Mouse (Mus musculus): ENCODE data around the gene Fam163a. TPM values are rescaled to one million over a fixed set of nuclear protein-coding genes. Genes with fewer than 3 reads are reported as not detected.

Fam163a gene
- polyA plus RNA-seq, 1 experiment = 0.23 TPM

GRCm38 (mm10) chr1:156035269-156035929 lies 169.4 kb downstream of the Fam163a start, which contains the start of gene Tor1aip2:
TSS of gene Tor1aip2 (plus strand) at chr1:156035403.
- Histone ChIP-seq H3K27me3 (ENCODE audit: control insufficient read depth, insufficient read depth, low read length) (no peaks in the 10 kb centered on the region), H3K4me3 (ENCODE audit: control insufficient read depth, insufficient read depth, low read length) (peak within 1 kb of the TSS; percentile 75), H3K4me1 (replicated peaks; ENCODE audit: control insufficient read depth, insufficient read depth, low read length) (0 out of 2 replicates have a peak, but pooled peaks cover 2% of the 10 kb centered on the region), H3K36me3 (ENCODE audit: control insufficient read depth, insufficient read depth, low read length) (peaks cover 32% of the 10 kb centered on the region), H3K27ac (ENCODE audit: control insufficient read depth, insufficient read depth, low read length) (peak within 1 kb of the TSS; percentile 90)
- no peak for DNase-seq
- WGBS = under 1% methylated on average over 59 of the region's 59 CpGs
- TF ChIP-seq POLR2A (IDR thresholded peaks at IDR 0.05; ENCODE audit: control insufficient read depth, extremely low read depth, insufficient read depth, low read length, poor library complexity) = no peak
- TF ChIP-seq CTCF (IDR thresholded peaks at IDR 0.05; ENCODE audit: borderline replicate concordance, control insufficient read depth, extremely low read depth, insufficient read depth, low read length, poor library complexity) = no peak

- no peak overlapping the region for H3K4me3 ChIP-seq (ENCODE audit: control insufficient read depth, insufficient read depth, low read length)
- H3K27ac ChIP-seq (ENCODE audit: control insufficient read depth, insufficient read depth, low read length) = no peak overlapping the region; the same call in 1 of the 2 replicates
- no peaks in the 10 kb centered on the region for H3K27me3 ChIP-seq (ENCODE audit: control insufficient read depth, insufficient read depth, low read length)
- H3K4me1 ChIP-seq (replicated peaks; ENCODE audit: control insufficient read depth, insufficient read depth, low read length) = 0 out of 2 replicates have a peak, but pooled peaks cover 2% of the 10 kb centered on the region
- peaks cover 39% of the 10 kb centered on the region for H3K36me3 ChIP-seq (ENCODE audit: control insufficient read depth, insufficient read depth, low read length)
- DNase-seq = no peak
- TF ChIP-seq POLR2A (IDR thresholded peaks at IDR 0.05; ENCODE audit: control insufficient read depth, extremely low read depth, insufficient read depth, low read length, poor library complexity) (no peak), CTCF (IDR thresholded peaks at IDR 0.05; ENCODE audit: borderline replicate concordance, control insufficient read depth, extremely low read depth, insufficient read depth, low read length, poor library complexity) (no peak)
- WGBS = 16% methylated on average over 1 of the region's 1 CpGs
These were observed 170.2 kb downstream of the Fam163a start for GRCm38 (mm10) chr1:156034661-156035060.

GRCm38 (mm10) chr1:156033921-156034320 lies 170.9 kb downstream of the Fam163a start:
- Histone ChIP-seq H3K4me1 (replicated peaks; ENCODE audit: control insufficient read depth, insufficient read depth, low read length) (0 out of 2 replicates have a peak, but pooled peaks cover 2% of the 10 kb centered on the region), H3K27ac (ENCODE audit: control insufficient read depth, insufficient read depth, low read length) (no peak overlapping the region), H3K4me3 (ENCODE audit: control insufficient read depth, insufficient read depth, low read length) (no peak overlapping the region), H3K27me3 (ENCODE audit: control insufficient read depth, insufficient read depth, low read length) (no peaks in the 10 kb centered on the region), H3K36me3 (ENCODE audit: control insufficient read depth, insufficient read depth, low read length) (peaks cover 45% of the 10 kb centered on the region)
- TF ChIP-seq CTCF (IDR thresholded peaks at IDR 0.05; ENCODE audit: borderline replicate concordance, control insufficient read depth, extremely low read depth, insufficient read depth, low read length, poor library complexity) (no peak), POLR2A (IDR thresholded peaks at IDR 0.05; ENCODE audit: control insufficient read depth, extremely low read depth, insufficient read depth, low read length, poor library complexity) (no peak)
- WGBS = 95% methylated on average over 7 of the region's 7 CpGs
- no peak for DNase-seq

GRCm38 (mm10) chr1:156028340-156028975 lies 176.4 kb downstream of the Fam163a start:
- DNase-seq = no peak
- peaks cover 76% of the 10 kb centered on the region for H3K36me3 ChIP-seq (ENCODE audit: control insufficient read depth, insufficient read depth, low read length)
- 77% methylated on average over 4 of the region's 4 CpGs for WGBS
- peak overlapping the region; percentile 65 for H3K27ac ChIP-seq (ENCODE audit: control insufficient read depth, insufficient read depth, low read length)
- no peaks in the 10 kb centered on the region; the same call in 1 of the 2 replicates for H3K4me1 ChIP-seq (replicated peaks; ENCODE audit: control insufficient read depth, insufficient read depth, low read length)
- no peaks in the 10 kb centered on the region for H3K27me3 ChIP-seq (ENCODE audit: control insufficient read depth, insufficient read depth, low read length)
- TF ChIP-seq CTCF (IDR thresholded peaks at IDR 0.05; ENCODE audit: borderline replicate concordance, control insufficient read depth, extremely low read depth, insufficient read depth, low read length, poor library complexity) (no peak), POLR2A (IDR thresholded peaks at IDR 0.05; ENCODE audit: control insufficient read depth, extremely low read depth, insufficient read depth, low read length, poor library complexity) (no peak)
- no peak overlapping the region for H3K4me3 ChIP-seq (ENCODE audit: control insufficient read depth, insufficient read depth, low read length)

GRCm38 (mm10) chr1:156027849-156028248 lies 177.0 kb downstream of the Fam163a start:
- H3K4me1 ChIP-seq (replicated peaks; ENCODE audit: control insufficient read depth, insufficient read depth, low read length) = no peaks in the 10 kb centered on the region; the same call in 1 of the 2 replicates
- 60% methylated on average over 3 of the region's 3 CpGs for WGBS
- no peaks in the 10 kb centered on the region for H3K27me3 ChIP-seq (ENCODE audit: control insufficient read depth, insufficient read depth, low read length)
- DNase-seq = no peak
- H3K36me3 ChIP-seq (ENCODE audit: control insufficient read depth, insufficient read depth, low read length) = peaks cover 73% of the 10 kb centered on the region
- H3K4me3 ChIP-seq (ENCODE audit: control insufficient read depth, insufficient read depth, low read length) = no peak overlapping the region
- peak overlapping the region; percentile 65 for H3K27ac ChIP-seq (ENCODE audit: control insufficient read depth, insufficient read depth, low read length)
- TF ChIP-seq POLR2A (IDR thresholded peaks at IDR 0.05; ENCODE audit: control insufficient read depth, extremely low read depth, insufficient read depth, low read length, poor library complexity) (no peak), CTCF (IDR thresholded peaks at IDR 0.05; ENCODE audit: borderline replicate concordance, control insufficient read depth, extremely low read depth, insufficient read depth, low read length, poor library complexity) (no peak)

Other genes with a start within 250 kb of the Fam163a start
- gene Cep350, start 231.8 kb downstream of the Fam163a start, polyA plus RNA-seq (2012; rRNA removed) = 12.7 and 13.1 TPM in 2 replicates
- 105 and 107 TPM in 2 replicates for gene Tor1aip2, start 169.6 kb downstream of the Fam163a start, polyA plus RNA-seq (2012; rRNA removed)
- 28.9 and 29.0 TPM in 2 replicates for gene Tor1aip1, start 168.5 kb downstream of the Fam163a start, polyA plus RNA-seq (2012; rRNA removed)
- gene Tdrd5, start 98.6 kb upstream of the Fam163a start, polyA plus RNA-seq (2012; rRNA removed) = 24.0 and 33.0 TPM in 2 replicates
- 3.3 and 3.7 TPM in 2 replicates for gene Nphs2, start 105.7 kb upstream of the Fam163a start, polyA plus RNA-seq (2012; rRNA removed)
- 9.1 and 10.6 TPM in 2 replicates for gene Gm2000, start 161.0 kb upstream of the Fam163a start, polyA plus RNA-seq (2012; rRNA removed)
- 2.4 and 3.2 TPM in 2 replicates for gene Axdnd1, start 216.1 kb upstream of the Fam163a start, polyA plus RNA-seq (2012; rRNA removed)